Mouse (Mus musculus) kidney, adult 11 months (tissue): Measurements from ENCODE around the gene Spint2.
A peak's percentile ranks its signal among the peaks of the same experiment; 100 is the strongest.

Experiments used
- DNase-seq: peaks from one replicate; pipeline ENCODE4 v3.0.0; 2022

Gene Spint2

DNA sequence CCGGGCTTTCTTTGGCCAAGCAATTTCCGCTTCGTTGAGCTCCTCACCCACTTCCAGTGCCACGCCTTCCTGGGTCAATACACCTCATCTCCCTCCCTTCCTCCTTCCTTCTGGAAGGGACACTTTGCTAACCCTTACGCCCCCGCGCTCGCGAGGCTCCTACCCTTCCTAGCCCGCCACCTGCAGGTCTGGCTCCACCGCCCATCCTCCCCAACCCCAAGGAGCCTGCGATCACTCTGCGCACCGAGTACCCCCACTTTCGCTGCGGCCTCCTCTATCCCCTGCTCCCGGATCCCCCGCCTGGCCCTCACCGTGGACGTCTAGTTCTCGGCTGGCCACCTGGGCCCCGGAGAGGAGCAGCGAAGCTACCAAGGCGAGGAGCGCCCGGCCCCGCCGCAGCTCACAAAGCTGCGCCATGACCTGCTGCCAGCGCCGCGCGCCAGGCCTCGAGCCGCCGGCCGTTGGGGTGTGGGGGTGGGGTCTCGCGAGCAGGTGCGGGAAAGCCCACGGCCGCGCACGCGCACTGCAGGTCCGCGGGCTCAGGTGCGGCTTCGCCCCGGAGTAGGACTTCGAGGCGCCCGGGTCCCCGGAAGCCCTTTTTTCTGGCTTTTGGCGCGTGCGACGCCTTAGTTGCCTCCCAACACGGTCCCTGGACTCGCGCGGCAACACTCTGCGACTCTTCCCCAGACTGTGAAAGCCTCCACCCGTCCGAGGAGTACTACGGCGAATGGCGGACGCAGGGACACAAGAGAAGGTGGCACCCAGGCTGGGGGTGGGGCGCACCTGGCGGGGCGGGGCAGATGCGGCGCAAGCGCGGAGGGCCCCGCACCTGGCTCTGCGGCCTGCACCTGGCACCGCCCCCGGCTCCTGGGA, at the start of gene Spint2:
Gene Spint2 (minus strand): TSS at position 712 of the 873 bp plus-strand sequence.
- DNase-seq = peak; percentile 94

DNA sequence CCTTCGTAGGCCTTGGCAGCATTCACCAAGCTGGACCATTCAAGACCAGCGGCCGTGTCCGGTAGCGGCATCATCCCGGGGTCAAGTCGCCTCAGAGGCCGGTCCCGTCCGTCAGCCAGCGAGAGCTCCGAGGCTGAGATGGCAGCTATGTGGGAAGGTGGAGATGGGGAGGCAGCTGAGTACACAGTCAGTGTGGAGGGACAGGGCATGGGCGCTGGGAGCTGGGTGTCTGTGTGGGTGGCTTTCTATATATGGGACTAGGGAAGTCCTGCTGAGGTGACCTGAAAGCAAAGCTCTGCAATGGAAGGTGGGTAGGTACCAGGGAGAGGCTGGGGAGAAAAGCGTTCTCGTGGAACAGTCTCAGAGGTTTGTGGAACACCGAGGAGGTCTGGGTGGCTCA, 47.3 kb upstream of the Spint2 start:
- no peak for DNase-seq

DNA sequence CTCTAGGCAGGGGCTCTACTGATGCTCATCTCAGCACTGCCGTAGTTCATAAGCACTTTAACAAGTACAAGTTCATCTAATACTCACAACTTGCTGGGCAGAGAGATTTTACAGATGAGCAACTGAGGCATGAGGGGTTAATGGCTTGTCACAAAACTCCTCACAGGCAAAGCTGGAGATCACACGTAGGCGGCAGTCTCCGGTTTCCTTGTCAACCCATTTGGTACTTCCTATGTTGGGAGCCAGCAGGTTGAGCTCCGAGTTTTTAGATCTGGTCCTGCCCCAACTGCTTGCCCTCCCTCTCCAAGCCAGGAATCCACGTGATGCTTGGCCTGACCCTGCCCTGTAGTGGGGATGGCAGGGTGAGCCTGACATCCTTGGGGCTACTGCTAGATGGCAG, 45.4 kb upstream of the Spint2 start:
- DNase-seq = no peak

DNA sequence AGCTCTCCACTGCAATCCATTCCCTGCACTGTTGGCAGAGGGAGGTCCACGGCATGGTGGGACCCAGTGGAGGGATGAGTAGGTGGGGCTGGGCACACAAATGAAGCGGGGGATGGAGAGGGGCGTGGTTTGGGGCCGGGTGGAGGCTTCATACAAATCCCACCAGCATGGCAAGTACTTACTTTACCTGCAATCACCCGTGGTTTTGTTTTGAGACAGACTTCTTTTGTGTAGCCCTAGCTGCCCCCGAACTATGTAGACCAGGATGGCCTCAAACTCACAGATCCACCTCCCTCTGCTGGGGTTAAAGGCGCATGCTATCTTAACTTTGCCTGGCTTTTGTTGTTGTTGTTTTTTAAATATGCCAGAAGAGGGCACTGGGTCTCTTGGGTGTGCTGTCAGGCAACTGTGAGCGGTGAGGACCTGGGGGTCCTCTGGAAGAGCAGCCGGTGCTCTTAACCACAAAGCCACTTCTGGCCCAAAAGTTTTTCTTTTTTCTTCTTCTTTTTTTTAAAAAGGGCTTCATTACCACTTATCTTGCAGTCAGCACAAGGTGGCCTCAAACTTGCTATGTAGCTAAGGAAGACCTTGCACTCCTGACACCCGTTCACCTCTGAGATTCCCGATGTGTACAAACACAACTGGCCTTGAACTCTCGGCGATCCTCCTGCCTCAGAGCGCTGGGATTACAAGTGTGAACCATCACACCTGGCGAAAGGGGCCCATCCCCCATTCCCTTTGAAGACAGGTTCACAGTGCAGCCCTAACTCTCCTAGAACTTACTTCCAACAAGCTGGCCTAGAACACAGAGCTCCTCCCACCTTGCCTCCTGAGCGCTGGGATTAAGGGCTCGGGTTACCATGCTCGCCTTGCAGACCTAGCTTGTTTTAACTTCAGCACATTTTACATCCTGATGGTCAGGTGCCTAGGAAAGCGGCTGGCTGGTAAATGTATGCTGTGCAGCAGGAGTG, 37.9 kb upstream of the Spint2 start:
- no peak for DNase-seq

DNA sequence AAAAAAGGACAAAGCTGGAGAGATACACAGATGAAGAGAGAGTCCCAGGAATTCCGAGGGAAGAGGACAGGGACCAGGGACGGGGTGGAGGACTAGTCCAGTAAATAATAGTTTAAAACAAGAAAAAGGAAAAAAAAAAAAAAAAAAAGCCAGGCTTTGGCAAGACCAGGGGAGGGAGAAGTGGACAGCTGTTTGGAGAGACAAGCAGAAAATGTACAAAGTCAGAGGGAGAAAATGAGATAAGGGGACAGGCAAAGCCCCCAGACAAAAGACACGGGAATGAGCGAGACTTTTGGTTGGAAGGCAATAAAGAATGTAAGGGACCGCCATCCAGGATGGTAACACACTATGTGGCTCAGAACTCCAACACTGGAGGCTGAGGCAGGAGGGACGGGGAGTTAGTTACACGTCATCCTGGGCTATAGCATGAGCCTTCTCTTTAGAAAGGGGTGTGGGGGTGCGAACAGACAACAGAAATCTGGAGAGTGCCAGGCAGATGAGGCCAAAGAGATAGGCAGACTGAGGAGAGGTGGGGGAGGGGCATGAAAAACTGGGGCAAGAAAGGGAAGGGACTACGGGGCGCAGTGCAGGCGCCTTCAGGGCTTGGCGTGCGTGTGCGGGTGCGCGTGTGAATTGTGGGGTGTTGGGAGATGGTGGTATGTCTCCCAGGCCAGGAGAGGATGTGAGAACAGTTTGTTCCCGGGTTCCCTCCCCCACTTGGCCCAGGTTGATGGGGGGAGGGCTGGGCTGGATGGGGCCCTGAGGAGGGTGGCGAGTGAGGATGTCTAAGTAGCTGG, 36.6 kb upstream of the Spint2 start:
- no peak for DNase-seq

DNA sequence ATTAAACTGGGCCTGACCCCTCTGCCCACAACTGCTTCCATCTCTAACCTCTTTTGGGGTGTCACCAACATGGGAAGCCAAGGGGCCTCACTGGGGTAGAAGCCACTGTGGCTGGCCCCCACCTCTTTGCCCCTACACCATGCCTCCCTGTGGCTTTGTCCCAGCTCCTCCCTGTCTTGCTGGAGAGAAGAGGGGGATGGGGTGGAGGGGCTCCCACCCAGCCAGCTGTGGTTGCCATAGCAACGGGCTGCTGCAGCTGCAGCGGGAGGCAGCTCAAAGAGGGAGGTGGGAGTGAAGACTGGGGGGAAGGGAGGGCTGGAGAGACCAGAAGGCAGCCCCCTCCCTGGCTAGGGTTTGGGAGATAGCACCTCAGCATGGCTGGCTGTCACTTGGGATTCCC, 35.8 kb upstream of the Spint2 start:
- no peak for DNase-seq

DNA sequence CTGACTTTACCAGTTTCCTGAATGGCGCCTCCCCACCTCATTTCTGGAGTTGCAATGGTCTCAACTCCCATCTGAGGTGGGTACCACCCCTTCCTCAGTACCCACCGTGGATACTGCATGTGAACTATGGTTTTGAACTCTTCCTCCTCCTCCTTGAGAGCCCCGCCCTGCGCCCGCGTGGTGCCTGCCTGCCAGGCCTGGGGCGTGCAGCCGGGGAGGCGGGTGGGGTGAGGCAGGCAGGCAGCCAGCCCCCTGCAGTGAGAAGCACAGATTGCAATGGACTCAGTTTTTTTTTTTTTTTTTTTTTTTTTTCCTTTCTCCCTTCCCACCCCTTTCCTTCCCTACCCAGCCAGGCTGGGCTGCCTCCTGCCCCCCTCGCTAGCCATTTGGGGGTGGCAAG, 35.3 kb upstream of the Spint2 start:
- DNase-seq = no peak

DNA sequence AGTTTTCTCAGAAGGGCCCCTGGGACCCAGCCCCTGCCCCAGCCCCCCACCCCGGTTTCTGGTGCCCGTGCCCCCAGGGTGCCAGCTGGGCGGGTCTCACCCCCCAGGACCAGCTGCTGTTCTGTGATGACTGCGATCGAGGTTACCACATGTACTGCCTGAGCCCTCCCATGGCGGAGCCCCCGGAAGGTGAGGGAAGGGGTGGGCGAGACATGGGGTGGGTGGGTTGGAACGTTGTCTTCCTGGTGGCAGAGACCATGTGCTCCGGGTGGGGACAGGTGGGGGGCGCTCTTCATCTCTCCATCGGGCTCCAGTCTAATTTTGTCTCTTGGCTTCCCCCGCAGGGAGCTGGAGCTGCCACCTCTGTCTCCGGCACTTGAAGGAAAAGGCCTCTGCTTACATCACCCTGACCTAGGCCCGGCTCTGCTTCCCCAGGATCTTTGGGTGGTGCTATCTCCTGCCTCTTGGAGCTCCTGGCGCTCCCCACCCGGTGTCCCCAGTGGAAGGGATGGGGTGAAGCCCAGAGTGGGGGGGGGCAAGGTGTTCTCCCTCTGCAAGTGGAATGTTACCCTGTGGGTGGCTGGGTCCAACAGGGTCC, 34.5 kb upstream of the Spint2 start:
- DNase-seq = no peak

DNA sequence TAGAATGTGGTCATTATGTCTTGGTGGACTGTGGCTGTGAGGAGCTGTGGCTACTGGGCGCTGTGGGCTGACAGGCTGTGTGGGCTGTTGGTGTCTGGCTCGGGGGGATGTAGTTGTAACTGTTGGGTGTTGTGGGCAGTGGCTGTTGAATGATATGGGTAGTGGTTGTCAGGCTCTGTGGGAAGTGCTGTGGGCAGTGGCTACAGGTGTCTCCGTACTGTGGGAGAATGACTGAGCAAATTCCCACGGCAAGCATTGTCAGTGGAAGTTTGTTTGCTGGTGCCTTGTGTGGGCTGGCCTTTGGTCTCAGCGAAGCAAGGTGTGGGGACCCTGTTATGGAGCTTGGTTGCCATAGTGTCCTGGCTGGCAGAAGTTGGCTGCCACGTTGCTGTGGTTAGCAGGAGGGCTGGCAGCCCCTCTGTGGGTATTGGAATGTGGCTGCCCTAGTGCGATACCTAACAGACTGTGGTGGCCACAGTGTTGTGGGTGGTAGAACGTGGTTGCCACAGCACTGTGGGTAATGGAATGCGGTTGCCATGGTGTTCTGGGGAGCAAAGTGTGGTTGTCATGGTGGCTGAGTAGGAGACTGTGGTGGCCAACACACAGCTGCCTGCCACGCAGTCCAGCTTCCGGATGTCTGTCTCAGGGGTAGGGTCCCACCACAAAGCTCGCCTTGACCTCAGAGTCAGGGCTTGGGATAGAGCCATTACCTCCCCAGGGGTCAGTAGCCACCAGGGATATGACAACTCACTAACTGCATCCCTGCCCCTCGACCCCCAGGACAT, 33.3 kb upstream of the Spint2 start:
- DNase-seq = no peak

DNA sequence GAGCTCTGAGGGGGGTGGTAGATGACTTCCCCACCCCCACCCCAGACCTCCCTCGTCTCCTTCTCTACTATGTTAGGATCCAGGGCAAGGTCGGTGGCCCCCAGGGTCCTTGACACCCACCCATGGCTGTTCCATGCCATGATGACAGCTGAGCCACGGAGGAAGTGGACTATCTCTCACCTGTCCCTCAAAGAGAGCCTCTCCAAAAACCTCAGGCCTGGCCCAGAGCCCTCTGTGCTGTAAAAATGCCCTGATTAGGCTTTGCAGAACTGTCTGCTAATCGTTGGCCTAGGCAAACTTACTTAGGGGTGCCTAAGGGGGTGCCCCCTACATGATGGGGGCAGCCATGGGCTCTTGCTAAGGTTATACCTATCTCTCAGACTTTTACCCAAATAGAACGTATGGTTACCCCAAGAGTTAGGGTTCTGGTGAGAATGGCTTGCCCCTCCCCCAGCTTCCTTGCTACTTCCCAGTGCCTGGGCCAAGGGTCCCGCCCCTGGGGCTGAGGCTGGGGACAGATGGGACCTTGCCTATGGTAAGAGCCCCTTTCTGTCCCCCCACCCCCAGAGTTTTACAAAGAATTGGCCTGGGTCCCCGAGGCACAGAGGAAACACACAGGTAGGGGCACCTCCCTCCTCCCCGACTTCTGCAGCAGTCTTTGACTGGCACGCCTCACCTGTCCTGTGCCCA, 32.0 kb upstream of the Spint2 start:
- DNase-seq = no peak

DNA sequence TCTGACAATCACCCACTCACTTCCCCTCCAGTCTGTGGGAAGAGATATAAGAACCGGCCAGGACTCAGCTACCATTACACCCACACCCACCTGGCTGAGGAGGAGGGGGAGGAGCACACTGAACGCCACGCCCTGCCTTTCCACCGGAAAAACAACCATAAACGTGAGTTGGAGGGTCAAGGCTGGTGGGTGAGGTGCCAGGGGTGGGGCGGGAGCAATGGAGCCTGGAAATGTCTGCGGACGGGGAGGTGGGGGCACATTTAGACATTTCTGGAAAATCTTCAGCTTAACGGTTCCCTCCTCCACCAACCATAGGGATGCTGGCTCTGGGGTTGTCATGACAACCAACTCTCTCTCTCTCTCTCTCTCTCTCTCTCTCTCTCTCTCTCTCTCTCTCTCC, 31.3 kb upstream of the Spint2 start:
- DNase-seq = no peak

DNA sequence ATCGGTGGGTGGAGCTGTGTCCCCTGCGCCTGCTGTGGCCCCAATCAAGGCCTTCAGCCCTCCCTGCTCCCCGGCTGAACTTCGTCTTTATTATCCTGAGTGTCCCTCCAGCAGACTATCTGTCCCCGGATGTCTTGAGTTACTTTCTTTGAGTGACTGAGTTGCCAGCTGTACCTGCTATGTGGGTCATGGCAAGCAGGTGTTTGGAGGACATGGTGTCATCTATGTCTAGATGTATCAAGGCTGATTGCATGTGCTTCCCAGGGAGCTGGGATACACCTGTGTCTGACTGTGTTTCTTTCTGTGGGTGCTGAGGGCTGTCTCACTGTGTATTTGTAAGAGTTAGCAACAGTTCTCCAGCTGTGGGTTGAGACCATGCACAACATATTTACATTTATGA, 28.0 kb upstream of the Spint2 start:
- no peak for DNase-seq

DNA sequence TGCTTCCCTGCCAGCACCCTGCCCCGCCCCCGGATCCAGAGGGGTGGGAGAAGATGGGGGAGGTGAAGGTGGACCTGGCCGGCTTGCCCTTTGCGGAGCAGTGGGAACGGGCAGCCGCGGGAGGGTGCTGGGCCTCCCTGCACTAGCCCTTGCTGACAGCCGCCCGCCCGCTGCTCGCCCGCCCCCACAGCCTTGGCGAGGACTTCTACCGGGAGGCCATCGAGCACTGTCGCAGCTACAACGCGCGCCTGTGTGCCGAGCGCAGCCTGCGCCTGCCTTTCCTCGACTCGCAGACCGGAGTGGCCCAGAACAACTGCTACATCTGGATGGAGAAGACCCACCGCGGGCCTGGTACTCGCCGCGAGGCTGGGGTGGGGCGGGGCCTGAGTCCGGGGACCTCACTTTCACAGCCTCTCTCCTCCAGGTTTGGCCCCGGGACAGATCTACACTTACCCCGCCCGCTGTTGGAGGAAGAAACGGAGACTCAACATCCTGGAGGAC, 27.6 kb upstream of the Spint2 start:
- no peak for DNase-seq

DNA sequence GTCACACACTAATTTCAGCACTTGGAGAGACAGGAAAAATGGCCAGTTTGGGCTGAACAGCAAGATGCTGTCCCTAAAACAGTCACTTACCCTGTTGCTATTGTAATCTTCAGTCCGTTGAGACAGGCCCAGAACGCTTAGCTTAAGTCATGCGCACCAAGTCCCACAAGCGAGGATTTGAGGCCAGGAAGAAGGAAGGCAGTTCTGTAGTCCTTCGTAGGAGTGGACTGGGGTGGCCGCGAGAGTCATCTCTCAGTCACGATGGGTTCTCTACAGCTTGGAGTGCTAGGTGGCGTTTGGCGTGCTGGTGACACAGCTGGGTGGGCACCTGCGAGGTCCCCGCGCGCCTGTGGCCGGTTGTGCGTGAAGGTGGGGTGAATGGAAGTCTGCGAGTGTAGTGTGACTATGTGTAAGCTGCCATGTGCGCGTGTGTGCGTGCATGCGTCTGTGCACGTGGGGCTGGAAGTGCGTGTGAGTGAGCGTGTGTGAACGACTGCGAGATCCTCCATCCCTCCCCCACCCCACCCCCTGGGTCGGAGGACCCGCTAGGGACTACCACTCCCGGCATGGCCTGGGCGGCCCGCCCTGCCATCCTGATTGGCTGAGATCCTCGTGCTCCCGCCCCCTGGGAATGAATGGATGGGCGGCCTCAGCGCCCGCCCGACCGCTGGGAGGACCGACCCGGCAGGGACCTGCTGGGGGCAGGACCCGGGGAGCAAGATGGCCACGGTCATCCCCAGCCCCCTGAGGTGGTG, 25.8 kb upstream of the Spint2 start:
- DNase-seq = peak; percentile 84

DNA sequence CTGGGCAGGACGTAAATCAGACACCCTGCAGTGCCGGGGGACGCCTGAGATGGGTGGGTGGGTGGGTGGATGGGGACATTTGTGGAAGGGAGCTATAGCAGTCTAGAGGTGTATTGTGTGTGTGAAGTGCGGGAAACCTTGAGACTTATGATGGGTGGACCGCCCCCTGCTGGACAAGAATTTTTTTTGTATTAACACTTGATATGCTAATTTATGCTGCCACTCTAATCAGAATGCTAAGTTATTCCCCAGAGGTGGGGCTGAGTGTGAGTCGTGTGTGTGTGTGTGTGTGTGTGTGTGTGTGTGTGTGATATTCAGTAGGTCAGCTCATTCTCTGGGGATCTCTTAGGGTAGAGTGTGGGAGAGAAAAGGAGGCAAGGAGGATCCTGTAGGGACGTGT, 24.9 kb upstream of the Spint2 start:
- no peak for DNase-seq

DNA sequence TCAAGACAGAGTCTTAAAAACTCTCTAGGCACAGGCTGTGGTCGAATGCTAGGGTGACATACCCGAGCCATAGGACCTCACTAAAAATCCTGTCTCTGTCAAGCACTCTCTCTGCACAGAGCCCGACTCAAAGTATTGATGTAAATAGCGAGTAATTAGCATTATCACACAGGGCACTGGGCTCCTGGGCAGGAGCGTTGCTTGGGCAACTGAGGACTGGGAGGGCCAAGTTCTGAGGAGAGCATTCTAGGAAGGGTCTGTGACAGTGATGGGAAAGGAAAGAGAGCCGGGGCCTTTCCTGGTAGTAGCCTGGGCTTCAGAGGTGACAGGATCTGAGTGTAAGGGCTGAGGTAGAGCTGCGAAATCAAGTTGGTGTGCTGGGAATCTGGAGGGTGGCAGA, 24.4 kb upstream of the Spint2 start:
- no peak for DNase-seq

DNA sequence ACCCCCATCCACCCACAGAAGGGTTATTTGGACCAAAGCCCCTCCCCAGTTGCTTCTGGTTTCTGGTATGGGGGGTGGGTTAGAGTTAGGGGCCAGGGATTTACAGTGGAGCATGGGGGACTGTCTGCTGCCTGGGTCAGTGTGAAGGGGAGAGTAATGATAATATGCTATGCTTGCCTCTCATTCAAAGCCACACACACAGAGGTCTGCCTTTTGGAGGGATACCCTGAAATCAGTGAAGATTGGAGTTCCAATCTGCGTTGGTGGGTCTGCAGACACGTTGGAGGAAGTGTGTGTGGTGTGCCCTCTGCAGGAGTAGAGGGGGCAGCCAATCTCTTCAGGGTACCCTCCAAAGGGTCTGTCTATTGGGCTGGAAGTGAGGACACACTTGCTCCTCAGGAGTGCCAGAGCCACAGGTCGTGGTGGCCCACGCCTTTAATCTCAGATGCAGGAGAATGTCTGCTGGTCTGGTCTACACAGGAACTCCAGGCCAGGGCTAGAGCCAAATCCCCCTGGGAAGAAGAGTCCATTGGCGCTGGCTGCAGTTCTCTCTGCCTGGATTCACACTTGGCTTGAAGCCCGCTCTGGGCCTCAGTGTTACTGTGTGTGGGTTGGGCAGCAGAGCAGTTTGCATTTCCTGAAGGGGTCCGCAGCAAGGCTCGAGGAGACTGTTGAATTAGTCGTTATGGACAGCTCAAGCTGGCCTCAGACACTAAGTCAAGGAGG, 23.7 kb upstream of the Spint2 start:
- no peak for DNase-seq

DNA sequence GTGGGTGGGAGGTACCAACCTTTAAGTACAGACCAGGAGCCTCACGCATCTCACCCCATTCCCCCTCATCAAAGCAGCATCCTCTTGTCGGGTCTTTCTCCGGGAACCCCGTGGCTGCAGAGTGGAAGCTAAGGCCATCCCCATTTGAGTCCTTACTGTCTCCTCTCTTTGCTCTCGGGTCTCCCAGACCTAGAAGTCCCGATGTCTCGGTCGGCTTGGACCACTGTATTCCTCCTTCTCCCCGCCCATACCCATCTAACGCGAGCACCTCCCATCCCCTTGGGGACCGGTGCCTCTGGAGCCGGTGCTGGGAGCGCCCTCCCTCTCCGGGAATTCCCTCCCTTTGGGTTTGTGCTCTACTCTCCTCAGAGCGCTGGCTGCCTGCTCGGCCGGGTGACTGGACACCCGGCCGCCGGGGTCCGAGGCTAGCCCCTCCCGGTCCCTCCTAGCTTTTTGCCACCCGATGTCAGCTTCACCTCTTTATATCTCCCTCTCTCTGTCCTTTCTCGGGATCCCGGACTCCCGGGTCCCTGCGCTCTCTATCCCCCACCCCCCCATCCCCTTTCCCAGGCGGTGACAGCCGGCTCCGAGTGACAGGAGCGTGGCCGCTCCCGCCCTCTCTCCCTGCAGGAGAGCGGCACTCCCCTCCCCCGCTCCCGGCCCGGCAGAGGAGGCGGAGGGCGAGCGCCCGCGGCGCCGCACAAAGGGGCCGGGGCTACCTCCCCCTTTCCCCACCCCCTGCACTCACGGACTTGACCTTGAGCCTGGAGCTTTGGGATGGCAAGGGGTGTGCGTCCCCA, 23.0 kb upstream of the Spint2 start:
- DNase-seq = no peak
